Mouse (Mus musculus) spleen, embryonic (tissue): Measurements from ENCODE around the gene Duoxa2.

Experiments
- CTCF ChIA-PET: fragments of 350-600 bp; sonication (Branson Sonifier 250); formaldehyde crosslinking; loops from one replicate; lab custom pipeline; 2022; lab: Charles Lee

Duoxa2 gene

GRCm38 (mm10) chr2:122298596-122299490, at the start of gene Duoxa2:
Gene Duoxa2 (plus strand): TSS chr2:122298900.
- CTCF ChIA-PET, result interaction anchor here (0.6 kb wide), 1 partner anchor 13 kb away, joined by 3 read pairs; no protein-coding TSS in a partner anchor

- CTCF ChIA-PET, result no interaction called here
Observed at GRCm38 (mm10) chr2:122255997-122256396, 42.7 kb upstream of the Duoxa2 start.

GRCm38 (mm10) chr2:122260729-122261128, 38.0 kb upstream of the Duoxa2 start:
- CTCF ChIA-PET, result no interaction called here

GRCm38 (mm10) chr2:122264690-122265089, 34.0 kb upstream of the Duoxa2 start:
- CTCF ChIA-PET, result no interaction called here

- CTCF ChIA-PET, result no interaction called here
Observed at GRCm38 (mm10) chr2:122266407-122267193, 32.1 kb upstream of the Duoxa2 start.

GRCm38 (mm10) chr2:122278769-122279168, 19.9 kb upstream of the Duoxa2 start:
- CTCF ChIA-PET, result no interaction called here

- CTCF ChIA-PET, result no interaction called here
Observed at GRCm38 (mm10) chr2:122284091-122284490, 14.6 kb upstream of the Duoxa2 start.

GRCm38 (mm10) chr2:122286137-122286536, 12.6 kb upstream of the Duoxa2 start:
- CTCF ChIA-PET, result no interaction called here

- CTCF ChIA-PET, result no interaction called here
Observed at GRCm38 (mm10) chr2:122294916-122295315, 3.8 kb upstream of the Duoxa2 start.

GRCm38 (mm10) chr2:122297271-122298095, 1.2 kb upstream of the Duoxa2 start:
- CTCF ChIA-PET, result no interaction called here

GRCm38 (mm10) chr2:122298096-122298499, 602 bp upstream of the Duoxa2 start, which contains the start of gene Duox2:
Gene Duox2 (minus strand): TSS chr2:122298449.
- CTCF ChIA-PET, result no interaction called here

GRCm38 (mm10) chr2:122299911-122300655, 1.4 kb downstream of the Duoxa2 start:
- CTCF ChIA-PET, result interaction anchor here (0.6 kb wide), 1 partner anchor 15 kb away, joined by 3 read pairs; no protein-coding TSS in a partner anchor

- CTCF ChIA-PET, result interaction anchor here (0.9 kb wide), 1 partner anchor 27 kb away, joined by 3 read pairs; no protein-coding TSS in a partner anchor
Observed at GRCm38 (mm10) chr2:122300656-122301020, 1.9 kb downstream of the Duoxa2 start.

GRCm38 (mm10) chr2:122301081-122301920, 2.6 kb downstream of the Duoxa2 start:
- CTCF ChIA-PET, result interaction anchor here (0.6 to 0.9 kb wide), 2 partner anchors 27 to 928 kb away, joined by 3 to 4 read pairs; no protein-coding TSS in a partner anchor

GRCm38 (mm10) chr2:122301921-122302573, 3.3 kb downstream of the Duoxa2 start:
- CTCF ChIA-PET, result interaction anchor here (0.7 kb wide), 1 partner anchor 104 kb away, joined by 3 read pairs; no protein-coding TSS in a partner anchor

GRCm38 (mm10) chr2:122302574-122303241, 4.0 kb downstream of the Duoxa2 start:
- CTCF ChIA-PET, result interaction anchor here (0.7 kb wide), 1 partner anchor 104 kb away, joined by 3 read pairs; no protein-coding TSS in a partner anchor

GRCm38 (mm10) chr2:122304544-122304943, 5.8 kb downstream of the Duoxa2 start:
- CTCF ChIA-PET, result interaction anchor here (0.6 kb wide), 1 partner anchor 204 kb away, joined by 3 read pairs; no protein-coding TSS in a partner anchor
